Mouse (Mus musculus) G1E (cell line): ENCODE data around the gene Rad23b. TPM values are rescaled to one million over a fixed set of nuclear protein-coding genes. Genes with fewer than 3 reads are reported as not detected.
"Not testable (repeated sequence)": the region's sequence is repeated elsewhere in the genome, so short reads cannot be mapped to it uniquely, and the experiment has no call there.

Experiments
- ATAC-seq: 2 replicates; pipeline ENCODE4 v1.8.0; 2016; ENCODE audit warnings: mild to moderate bottlenecking; ENCODE audit not compliant: insufficient number of reproducible peaks, poor library complexity, low FRiP score, severe bottlenecking; ENCODE audit errors: extremely low read depth
- DNase-seq: peaks from one replicate; pipeline ENCODE4 v3.0.0; 2012; ENCODE audit warnings: low spot score
- H3K27me3 ChIP-seq: 2 replicates; pipeline ENCODE4 v1.6.1; 2012; ENCODE audit warnings: mild to moderate bottlenecking, low read length, inconsistent platforms; ENCODE audit not compliant: insufficient read depth
- H3K36me3 ChIP-seq: replicated peaks from 2 replicates; pipeline ENCODE3; 2012; ENCODE audit warnings: mild to moderate bottlenecking, inconsistent platforms
- H3K4me1 ChIP-seq: 2 replicates; pipeline ENCODE4 v1.6.1; 2012; ENCODE audit warnings: low read depth, low read length, inconsistent platforms, mixed read lengths; ENCODE audit not compliant: insufficient read depth
- H3K4me3 ChIP-seq: 2 replicates; pipeline ENCODE4 v1.5.1; 2012; ENCODE audit warnings: low read depth, mild to moderate bottlenecking, inconsistent platforms, low read length, moderate library complexity, mixed read lengths
- H3K9me3 ChIP-seq: replicated peaks from 2 replicates; pipeline ENCODE4 v1.6.1; 2012; ENCODE audit warnings: inconsistent platforms
- CTCF ChIP-seq: IDR thresholded peaks from 2 replicates; pipeline ENCODE4 v1.5.1; 2012; ENCODE audit warnings: low read depth, low read length, inconsistent platforms, mixed read lengths
- GATA1 ChIP-seq: IDR thresholded peaks from 2 replicates; pipeline ENCODE4 v1.6.1; 2012; ENCODE audit warnings: borderline replicate concordance, low read length, inconsistent platforms, mixed read lengths
- GATA2 ChIP-seq: IDR thresholded peaks from 2 replicates; pipeline ENCODE4 v1.6.1; 2012; ENCODE audit warnings: low read depth, low read length, inconsistent platforms, borderline replicate concordance
- POLR2AphosphoS5 ChIP-seq: IDR thresholded peaks from 2 replicates; pipeline ENCODE4 v1.6.1; 2012; ENCODE audit warnings: low read depth, low read length, inconsistent platforms; ENCODE audit not compliant: insufficient replicate concordance
- TAL1 ChIP-seq: conservative IDR thresholded peaks from 2 replicates; pipeline ENCODE4 v1.6.1; 2012; ENCODE audit warnings: low read depth, low read length, inconsistent platforms, mixed read lengths
- polyA plus RNA-seq: library from polyadenylated mRNA; stranded (reverse); fragments of >175 nt; gene quantifications from 2 replicates; pipeline ENCODE4 v1.2.3, GENCODE M21; 2012
- total RNA-seq, 2 experiments: library from RNA; stranded (forward) in 1 of 2; stranded (reverse) in 1 of 2; fragments of 200-1000 nt in 1 of 2; fragments of >200 nt in 1 of 2; fragmentation: Nextera tagmentation in 1 of 2; gene quantifications; 2 replicates each; pipeline ENCODE4 v1.2.3; 2014 to 2017

Gene Rad23b
- total and polyA plus RNA-seq, 3 experiments, result 135 to 338 (median 249) TPM

DNA sequence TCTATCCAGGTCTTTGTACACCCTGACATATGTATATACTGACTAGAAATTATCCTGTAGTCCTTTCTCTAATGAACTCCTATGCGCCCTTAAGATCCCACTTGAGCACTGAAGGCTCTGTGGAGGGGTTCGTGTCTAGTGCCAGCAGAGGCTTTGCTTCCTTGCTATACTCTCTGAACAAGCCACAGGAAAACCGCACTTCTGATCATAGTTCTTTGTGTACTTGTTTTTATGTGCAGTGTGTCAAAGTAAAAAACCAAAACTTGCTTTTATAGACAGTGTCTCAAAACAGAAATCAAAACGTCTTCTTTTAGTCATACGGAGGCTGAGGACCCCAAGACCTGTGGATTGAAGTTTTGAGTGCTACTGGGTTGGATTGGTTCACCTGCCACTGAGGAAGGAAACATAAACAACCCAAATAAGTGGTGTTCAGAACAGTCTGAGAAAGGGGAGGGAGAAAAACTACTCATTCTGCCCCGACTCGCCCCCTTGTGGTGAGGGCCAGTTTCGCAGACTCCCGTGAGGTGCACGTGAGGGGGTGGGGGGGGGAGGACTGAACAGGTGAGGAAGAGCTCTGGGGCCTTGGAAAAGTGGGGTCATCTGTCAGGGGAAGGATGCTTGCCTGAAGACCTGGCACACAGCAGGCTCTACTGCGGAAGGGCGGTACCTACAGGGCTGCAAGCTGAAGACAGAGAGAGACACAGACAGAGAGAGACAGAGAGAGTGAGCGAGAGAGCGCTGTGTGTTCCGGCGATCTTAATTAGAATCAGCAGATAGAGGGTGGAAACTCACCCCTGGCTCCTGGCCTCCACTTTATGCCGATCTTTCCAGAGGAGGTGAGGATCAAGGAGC lies 48.3 kb downstream of the Rad23b start:
- Histone ChIP-seq H3K36me3 (no peaks in the 10 kb centered on the region), H3K4me3 (no peak overlapping the region), H3K9me3 (peaks cover 27% of the 10 kb centered on the region), H3K27me3 (no peaks in the 10 kb centered on the region), H3K4me1 (no peaks in the 10 kb centered on the region)
- ATAC-seq (no peak), DNase-seq (no peak)
- TF ChIP-seq TAL1 (no peak), CTCF (no peak), GATA2 (no peak), POLR2AphosphoS5 (no peak)

DNA sequence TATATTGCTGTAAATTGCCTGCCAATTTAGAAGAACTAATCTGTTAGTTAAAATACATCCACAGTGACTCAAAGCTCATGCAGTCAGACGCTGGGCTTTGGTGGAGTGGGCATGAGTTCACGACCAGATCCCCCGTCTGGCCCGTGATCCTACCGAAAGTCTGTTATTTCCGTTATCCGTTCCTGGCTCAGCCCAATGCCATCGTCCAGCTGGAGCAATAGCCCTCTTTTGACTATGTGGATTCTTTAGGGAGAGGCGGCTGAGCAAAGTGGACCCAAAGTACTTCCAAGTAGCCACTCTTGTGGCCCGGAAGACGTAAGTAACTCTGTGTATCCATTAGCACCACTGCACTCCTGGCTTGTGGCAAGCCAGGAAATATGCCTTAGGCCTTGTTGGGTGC lies 49.1 kb downstream of the Rad23b start:
- Histone ChIP-seq H3K27me3 (no peaks in the 10 kb centered on the region), H3K4me3 (no peak overlapping the region), H3K4me1 (no peaks in the 10 kb centered on the region), H3K36me3 (no peaks in the 10 kb centered on the region), H3K9me3 (peaks cover 33% of the 10 kb centered on the region)
- DNase-seq (no peak), ATAC-seq (no peak)
- no peak for TF ChIP-seq CTCF
- TF ChIP-seq POLR2AphosphoS5, result no peak
- no peak for TF ChIP-seq GATA2
- no peak for TF ChIP-seq TAL1
- TF ChIP-seq GATA1, result no peak

DNA sequence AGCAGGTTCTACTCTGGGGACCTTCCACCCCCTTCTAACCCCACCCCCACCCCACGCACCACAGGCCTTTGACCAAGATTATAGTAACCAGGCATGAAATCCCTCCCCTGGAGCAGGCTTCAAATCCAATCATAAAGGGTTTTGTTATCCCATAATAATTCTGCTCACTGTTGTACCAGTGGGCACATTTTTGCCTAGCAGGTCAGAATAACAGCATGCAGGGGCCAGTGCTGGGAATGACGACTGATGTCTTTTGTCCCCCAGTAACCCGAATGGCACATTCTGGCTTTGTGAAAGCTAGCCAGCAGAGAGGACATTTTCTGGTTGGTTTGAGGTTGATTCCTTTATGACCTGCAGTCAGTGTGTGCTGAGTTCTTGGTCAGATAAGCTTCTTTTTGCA lies 55.5 kb downstream of the Rad23b start:
- Histone ChIP-seq H3K36me3 (no peaks in the 10 kb centered on the region), H3K9me3 (peaks cover 32% of the 10 kb centered on the region), H3K4me1 (no peaks in the 10 kb centered on the region), H3K4me3 (no peak overlapping the region), H3K27me3 (no peaks in the 10 kb centered on the region)
- ATAC-seq (no peak), DNase-seq (no peak)
- no peak for TF ChIP-seq GATA1
- TF ChIP-seq GATA2, result no peak

DNA sequence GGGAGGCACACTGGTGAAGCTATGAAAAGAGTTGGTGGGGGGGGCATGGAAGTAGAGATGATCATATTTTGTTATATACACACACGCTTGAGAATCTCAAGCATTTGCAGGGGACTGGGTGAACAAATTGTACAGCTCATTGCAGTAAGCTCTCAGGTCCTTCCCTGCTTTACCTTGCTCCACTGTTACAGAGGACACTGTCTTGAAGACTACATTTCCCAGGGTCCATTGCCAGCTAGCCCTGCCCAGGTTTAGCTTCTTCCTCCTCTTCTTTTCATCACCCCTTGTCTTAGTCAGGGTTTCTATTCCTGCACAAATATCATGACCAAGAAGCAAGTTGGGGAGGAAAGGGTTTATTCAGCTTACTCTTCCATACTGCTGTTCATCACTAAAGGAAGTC lies 56.7 kb downstream of the Rad23b start:
- no peak for ATAC-seq
- no peaks in the 10 kb centered on the region for H3K27me3 ChIP-seq
- H3K36me3 ChIP-seq, result no peaks in the 10 kb centered on the region
- no peaks in the 10 kb centered on the region for H3K4me1 ChIP-seq
- DNase-seq, result no peak
- H3K9me3 ChIP-seq, result peaks cover 19% of the 10 kb centered on the region
- no peak overlapping the region for H3K4me3 ChIP-seq
- TF ChIP-seq CTCF (no peak), GATA1 (no peak), GATA2 (no peak)

DNA sequence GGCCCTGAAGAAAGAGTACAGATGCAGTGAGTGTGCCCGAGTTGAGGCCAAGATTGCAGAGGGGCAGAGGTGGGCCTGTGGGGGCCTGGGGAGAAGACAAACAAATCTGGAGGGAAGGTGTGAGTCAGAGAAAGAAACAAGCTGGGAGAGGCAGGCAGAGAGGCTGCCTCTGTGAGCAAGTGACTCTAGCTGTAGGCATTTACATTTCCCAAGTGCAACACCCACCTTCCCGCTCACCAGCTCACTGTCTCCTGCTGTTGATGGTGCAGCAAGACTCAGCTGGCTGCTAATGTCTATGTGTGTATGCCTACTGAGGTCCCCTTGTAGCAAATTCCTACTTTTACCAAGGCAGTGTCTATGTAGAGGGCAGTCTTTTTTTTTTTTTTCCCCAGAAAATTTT lies 58.2 kb downstream of the Rad23b start:
- no peak overlapping the region for H3K4me3 ChIP-seq
- no peaks in the 10 kb centered on the region for H3K36me3 ChIP-seq
- ATAC-seq (no peak), DNase-seq (no peak)
- peaks cover 11% of the 10 kb centered on the region; the same call in 1 of the 2 replicates for H3K9me3 ChIP-seq
- TF ChIP-seq POLR2AphosphoS5, result no peak
- no peak for TF ChIP-seq GATA2
- no peak for TF ChIP-seq CTCF
- TF ChIP-seq GATA1, result no peak
- no peaks in the 10 kb centered on the region for H3K4me1 ChIP-seq
- no peaks in the 10 kb centered on the region for H3K27me3 ChIP-seq

DNA sequence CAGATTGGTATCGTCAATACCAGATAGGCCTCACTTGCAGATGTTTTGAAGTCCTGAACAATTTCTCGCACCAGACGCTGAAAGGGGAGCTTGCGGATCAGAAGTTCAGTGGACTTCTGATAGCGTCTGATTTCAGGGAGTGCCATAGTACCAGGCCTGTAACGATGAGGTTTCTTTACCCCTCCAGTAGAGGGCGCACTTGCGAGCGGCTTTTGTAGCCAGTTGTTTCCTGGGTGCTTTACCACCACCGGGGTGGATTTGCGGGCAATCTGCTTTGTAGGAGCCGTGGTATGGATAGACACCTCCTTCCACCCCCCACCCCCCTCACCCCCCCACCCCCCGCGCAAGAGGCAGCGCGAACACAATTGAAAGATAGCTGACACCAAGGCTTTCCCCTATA lies 59.2 kb downstream of the Rad23b start:
- no peaks in the 10 kb centered on the region for H3K36me3 ChIP-seq
- no peak overlapping the region for H3K4me3 ChIP-seq
- DNase-seq, result no peak
- ATAC-seq, result no peak
- H3K27me3 ChIP-seq, result no peaks in the 10 kb centered on the region
- TF ChIP-seq GATA2 (no peak), TAL1 (no peak), POLR2AphosphoS5 (no peak), GATA1 (no peak), CTCF (no peak)
- no peaks in the 10 kb centered on the region for H3K4me1 ChIP-seq
- H3K9me3 ChIP-seq, result 0 out of 2 replicates have a peak, but pooled peaks cover 5% of the 10 kb centered on the region

DNA sequence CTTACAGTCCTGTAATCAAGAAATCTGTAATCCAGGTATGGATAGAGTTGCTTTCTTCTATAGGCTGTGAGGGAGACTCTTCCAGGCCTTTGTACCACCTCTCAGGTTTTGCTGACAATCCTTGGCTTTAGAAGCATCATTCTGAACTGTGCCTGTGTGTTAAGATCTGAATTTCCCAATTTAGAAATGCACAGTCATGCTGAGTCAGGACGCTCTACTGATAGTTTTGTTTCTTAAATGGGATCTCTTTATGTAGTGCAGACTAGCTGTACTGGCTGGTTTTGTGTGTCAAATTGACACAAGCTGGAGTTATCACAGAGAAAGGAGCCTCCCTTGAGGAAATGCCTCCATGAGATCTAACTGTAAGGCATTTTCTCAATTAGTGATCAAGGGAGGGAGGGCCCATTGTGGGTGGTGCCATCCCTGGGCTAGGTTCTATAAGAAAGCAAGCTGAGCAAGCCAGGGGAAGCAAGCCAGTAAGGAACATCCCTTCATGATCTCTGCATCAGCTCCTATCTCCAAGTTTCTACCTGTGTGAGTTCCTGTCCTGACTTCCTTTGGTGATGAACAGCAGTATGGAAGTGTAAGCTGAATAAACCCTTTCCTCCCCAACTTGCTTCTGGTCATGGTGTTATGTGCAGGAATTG lies 59.9 kb downstream of the Rad23b start:
- not testable (repeated sequence) for DNase-seq, H3K27me3 ChIP-seq, H3K9me3 ChIP-seq, H3K4me1 ChIP-seq, H3K4me3 ChIP-seq, ATAC-seq, H3K36me3 ChIP-seq
